Mouse (Mus musculus) gastrocnemius, postnatal 10 days (tissue): Measurements from ENCODE around the gene Hhip. TPM values are rescaled to one million over a fixed set of nuclear protein-coding genes. Genes with fewer than 3 reads are reported as not detected.
A peak's percentile ranks its signal among the peaks of the same experiment; 100 is the strongest.

Source experiments
- DNase-seq: peaks from one replicate; pipeline ENCODE4 v3.0.0; 2021; ENCODE audit warnings: mixed read lengths
- long read RNA-seq, 2 experiments: library from polyadenylated mRNA; stranded (forward); transcript quantifications; one replicate each; pipeline ENCODE4 v2.0.0; 2021
- total RNA-seq, 2 experiments: library from RNA; stranded (reverse); gene quantifications; 2 replicates each; pipeline ENCODE4 v1.2.3; 2021

The Hhip gene
- total RNA-seq = 1 to 10 TPM; 2.2 to 2.4 TPM
- long read RNA-seq, experiment 1, full-length matches to known transcripts = 2 of 3 reads
- long read RNA-seq, experiment 1, partial matches to known transcripts = 0 of 3 reads
- long read RNA-seq, experiment 1, other reads (novel, unspliced or antisense) = 1 of 3 reads
- long read RNA-seq, experiment 2, full-length matches to known transcripts = 1 of 2 reads
- long read RNA-seq, experiment 2, partial matches to known transcripts = 1 of 2 reads
- long read RNA-seq, experiment 2, other reads (novel, unspliced or antisense) = 0 of 2 reads

- DNase-seq = peak; percentile 31
These were observed at the start of gene Hhip for GRCm38 (mm10) chr8:80057198-80058174. Gene Hhip, minus strand, starts transcription at chr8:80058006.

DNA sequence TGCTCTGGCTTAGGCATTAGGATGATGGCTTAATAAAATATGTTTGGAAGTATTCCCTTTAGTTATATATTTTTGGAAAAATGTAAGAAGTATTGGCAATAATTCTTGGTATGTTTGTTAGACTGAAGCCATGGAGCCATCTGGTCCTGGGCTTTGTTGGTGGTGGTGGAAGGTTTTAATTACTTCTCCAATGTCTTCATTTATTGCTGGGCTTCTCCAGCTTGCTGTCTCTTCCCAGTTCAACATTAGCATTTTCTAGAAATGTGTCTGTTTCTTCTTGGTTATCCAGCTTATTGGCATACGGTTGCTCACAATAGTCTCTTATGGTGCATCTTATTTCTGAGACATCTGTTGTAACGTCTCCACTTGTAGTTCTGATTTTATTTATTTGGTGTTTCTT is 29.2 kb upstream of the Hhip start:
- no peak for DNase-seq

GRCm38 (mm10) chr8:80058193-80058592 is 387 bp upstream of the Hhip start:
- no peak for DNase-seq

DNA sequence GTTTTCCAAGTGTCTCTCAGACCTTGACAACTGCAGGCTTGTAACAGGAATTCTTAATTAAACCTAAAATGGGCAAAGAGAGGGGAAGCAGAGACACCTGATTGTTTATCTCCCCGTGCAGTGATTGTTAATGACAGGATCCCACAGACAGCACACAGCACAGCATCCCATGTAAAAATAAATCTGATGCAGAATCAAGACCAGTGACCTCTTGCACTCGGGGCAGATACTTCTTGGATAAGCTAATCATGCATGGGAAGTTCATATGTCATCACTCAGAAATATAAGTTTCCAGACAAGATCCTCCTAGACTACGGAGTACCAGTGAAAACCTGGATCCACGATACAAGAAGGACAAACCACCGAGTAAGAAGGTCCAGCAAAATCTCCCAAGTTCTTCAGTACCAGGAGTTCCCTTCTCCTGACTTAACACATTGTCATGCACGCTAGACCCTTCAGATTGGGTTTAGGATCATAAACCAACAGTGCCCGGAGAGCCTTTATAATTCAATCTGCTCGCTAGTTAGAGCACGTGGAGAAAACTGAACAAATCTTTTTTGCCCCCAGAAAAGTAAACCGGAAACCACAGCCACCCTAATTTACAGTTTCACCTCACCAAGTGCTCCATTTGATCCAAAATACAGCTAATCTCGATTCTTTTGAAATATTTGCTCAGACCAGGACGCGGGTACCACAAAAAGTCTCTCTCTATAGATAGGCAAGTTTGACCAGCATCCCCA is 1.3 kb downstream of the Hhip start:
- no peak for DNase-seq

GRCm38 (mm10) chr8:80055777-80056176 is 2.0 kb downstream of the Hhip start:
- DNase-seq = no peak

GRCm38 (mm10) chr8:80055094-80055493 is 2.7 kb downstream of the Hhip start:
- DNase-seq = no peak

GRCm38 (mm10) chr8:80054216-80054615 is 3.6 kb downstream of the Hhip start:
- DNase-seq = no peak

GRCm38 (mm10) chr8:80052838-80053237 is 5.0 kb downstream of the Hhip start:
- no peak for DNase-seq

- no peak for DNase-seq
These were observed 6.3 kb downstream of the Hhip start for GRCm38 (mm10) chr8:80051494-80051893.

DNA sequence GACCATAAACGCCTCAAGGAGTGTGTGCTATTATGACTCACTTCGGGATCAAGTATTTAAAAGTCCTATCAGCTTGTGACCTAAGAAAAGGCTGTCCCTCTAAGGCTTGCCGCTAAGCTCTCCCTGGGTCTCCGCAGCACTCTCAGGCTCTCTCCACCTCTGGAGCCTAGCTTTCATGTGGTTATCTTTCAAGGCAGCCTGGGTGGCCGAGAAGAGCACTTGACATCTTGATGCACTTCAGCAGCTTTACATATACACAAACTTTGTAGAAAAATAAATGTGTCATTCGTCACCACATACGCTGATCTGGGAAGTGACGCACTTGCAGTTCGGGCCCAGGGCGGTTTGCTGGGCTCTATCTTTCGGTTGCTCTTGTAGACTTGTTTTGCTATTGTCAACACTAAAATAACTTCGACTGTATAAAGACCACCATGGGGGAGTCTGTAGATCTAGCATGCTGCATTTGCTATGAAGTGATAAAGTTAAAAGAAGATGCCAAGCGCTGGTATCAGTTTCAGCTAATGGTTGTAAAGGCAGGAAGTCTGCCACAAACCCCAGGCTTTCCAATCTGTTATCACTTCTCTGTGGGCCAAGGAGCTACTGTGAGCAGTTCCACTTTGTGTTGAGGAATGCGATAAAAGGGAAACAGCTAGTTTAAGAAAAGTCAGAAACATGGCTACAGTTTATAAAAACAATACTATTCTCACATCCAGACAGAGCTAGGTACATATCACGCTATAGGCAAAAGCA is 8.4 kb downstream of the Hhip start:
- no peak for DNase-seq

GRCm38 (mm10) chr8:80048256-80048655 is 9.6 kb downstream of the Hhip start:
- no peak for DNase-seq

DNA sequence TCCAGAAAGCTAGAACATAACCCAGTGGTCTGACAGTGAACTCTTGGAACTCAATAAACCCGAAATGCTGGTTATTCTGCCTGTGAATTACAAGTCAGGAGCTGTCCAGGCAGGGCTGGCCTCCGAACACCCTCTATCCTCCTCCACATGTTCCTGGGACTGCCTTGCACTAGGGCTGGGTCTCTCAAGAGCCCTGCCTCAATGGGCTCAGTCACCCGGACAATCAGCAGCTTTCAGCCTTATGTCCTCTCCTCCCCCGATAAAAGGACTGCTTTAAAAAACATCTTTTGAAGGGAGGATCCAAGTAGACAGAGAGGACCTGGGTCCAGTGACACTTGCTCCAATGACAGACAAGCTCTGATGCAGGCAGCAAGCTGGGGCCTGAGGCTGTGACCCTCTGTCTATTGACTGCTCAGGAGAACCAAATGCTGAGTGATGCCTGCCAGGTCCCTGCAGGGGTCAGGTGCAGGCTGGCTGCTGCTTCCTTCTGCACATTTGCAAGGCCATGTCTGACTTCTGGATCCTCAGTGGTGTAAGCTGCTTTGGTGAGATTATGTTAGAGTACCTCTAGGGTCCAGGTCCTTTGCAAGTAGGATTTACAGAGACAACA is 20.1 kb downstream of the Hhip start:
- no peak for DNase-seq

DNA sequence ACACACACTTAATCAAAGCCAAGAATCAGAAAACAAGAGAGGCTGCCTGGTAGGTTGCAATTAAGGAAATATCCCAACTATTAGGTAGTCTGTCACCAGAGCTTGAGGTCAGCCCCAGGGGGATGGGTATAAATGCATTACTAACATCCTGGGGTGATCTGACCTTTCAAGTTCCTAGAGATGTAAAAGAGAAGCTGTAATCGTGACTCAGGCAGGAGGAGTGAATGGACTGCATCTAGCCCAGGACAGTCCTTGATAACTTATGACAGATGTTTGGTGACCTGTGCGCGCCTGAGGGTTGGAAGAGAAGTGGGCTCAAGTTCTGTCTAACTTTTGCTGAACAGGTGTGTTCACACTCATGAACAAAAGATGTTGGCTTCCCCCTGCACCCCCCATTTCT is 25.2 kb downstream of the Hhip start:
- no peak for DNase-seq

GRCm38 (mm10) chr8:80031330-80032293 is 26.2 kb downstream of the Hhip start:
- DNase-seq = no peak

DNA sequence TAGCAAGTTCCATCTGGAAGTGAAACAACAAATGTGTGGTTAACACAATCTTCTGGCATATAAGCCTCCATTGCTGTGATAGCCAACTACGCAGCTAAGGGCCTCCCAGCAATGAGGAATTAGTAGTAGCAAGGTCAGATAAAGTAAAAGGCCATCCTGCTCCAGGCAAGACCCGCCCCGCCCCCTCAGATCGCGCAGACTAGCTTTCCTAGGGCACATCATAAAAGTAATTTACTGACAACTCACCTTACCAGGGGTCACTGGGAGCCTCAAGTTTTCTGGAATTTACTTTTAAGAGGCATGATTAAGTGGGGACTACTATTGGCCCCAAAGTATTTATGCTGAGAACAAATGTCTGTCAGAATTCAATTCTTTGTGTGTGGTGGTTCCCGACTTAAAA is 28.2 kb downstream of the Hhip start:
- DNase-seq = no peak

- no peak for DNase-seq
These were observed 37.3 kb downstream of the Hhip start for GRCm38 (mm10) chr8:80020469-80020868.

DNA sequence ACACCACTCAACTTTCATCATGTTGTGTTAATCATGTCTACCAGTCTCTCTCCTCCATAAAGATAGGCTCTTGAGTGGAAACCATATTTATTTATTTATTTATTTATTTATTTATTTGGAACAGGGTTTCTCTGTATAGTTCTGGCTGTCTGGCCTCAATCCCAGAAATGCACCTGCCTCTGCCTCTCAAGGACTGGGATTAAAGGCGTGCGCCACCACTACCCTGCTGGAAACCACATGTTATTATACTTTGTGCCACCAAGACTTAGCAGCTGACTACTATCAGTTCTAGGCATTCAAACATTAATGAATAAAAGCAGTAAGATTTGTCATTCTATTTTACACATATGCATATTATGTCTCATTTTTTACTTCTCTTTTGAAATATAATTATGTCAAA is 42.0 kb downstream of the Hhip start:
- DNase-seq = no peak

DNA sequence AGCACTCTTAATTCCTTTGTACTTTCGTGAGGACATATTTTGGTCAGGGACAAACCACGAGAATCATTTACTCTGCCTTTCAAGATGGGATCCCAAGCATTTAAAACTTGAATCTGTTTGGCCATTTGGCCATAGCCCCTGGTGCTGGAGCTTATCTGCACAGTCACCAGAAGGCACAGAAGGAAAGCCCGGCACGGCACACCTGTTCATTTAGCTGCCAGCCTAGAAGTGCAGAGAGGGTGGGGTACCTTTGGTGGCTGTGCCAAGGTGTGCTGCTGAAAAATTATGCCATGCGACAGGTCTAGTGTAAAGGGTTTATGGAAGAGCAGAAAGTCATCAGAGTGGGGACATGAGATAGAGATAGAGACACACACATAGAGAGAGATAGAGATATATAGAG is 53.4 kb downstream of the Hhip start:
- DNase-seq = no peak

GRCm38 (mm10) chr8:80002313-80002712 is 55.5 kb downstream of the Hhip start:
- no peak for DNase-seq

DNA sequence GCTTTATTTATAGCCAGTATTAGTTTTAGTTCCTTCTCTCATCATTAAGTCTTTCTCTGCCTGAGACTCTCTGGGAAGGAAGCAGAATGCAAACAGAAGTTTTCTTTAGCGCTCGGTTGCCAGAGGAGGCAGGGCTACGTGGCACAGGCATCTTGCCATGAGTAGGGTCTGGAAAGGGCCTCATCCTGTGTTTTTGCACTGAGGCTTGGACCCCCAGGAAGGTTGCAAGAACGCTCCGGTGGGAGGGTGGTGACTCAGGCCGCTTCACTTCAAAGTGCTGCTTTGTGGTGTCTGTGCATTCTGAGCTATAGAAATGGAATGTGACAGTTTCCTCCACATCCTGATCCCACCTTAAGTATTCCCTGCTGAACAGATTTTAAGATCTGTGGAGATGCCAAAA is 62.7 kb downstream of the Hhip start:
- no peak for DNase-seq
